Mouse (Mus musculus) midbrain, embryonic 11.5 days (tissue): ENCODE measurements around the gene Pik3ap1. TPM values are rescaled to one million over a fixed set of nuclear protein-coding genes. Genes with fewer than 3 reads are reported as not detected.
"Not testable (repeated sequence)": the region's sequence is repeated elsewhere in the genome, so short reads cannot be mapped to it uniquely, and the experiment has no call there.

Source experiments
- ATAC-seq: fragments of 200-750 bp; cut with Nextera tagmentation; 2 replicates; pipeline ENCODE4 v1.8.0; 2017; ENCODE audit warnings: moderate TSS enrichment, moderate library complexity; ENCODE audit not compliant: low FRiP score
- DNase-seq: peaks from one replicate; pipeline ENCODE4 v3.0.0; 2015; ENCODE audit warnings: low spot score; ENCODE audit errors: missing footprints
- H3K27ac ChIP-seq: fragments of 300-500 bp; sonication (generic); 2 replicates; pipeline ENCODE4 v1.5.1; 2014; ENCODE audit warnings: low read depth, low read length
- H3K27me3 ChIP-seq: fragments of 300-500 bp; sonication (generic); 2 replicates; pipeline ENCODE4 v1.6.1; 2014; ENCODE audit warnings: mild to moderate bottlenecking, low read length, moderate library complexity, mixed read lengths; ENCODE audit not compliant: control insufficient read depth, insufficient read depth
- H3K36me3 ChIP-seq: fragments of 300-500 bp; sonication (generic); 2 replicates; pipeline ENCODE4 v1.6.1; 2014; ENCODE audit warnings: mild to moderate bottlenecking, low read length, moderate library complexity, mixed read lengths; ENCODE audit not compliant: control insufficient read depth, insufficient read depth
- H3K4me1 ChIP-seq: fragments of 300-500 bp; sonication (generic); 2 replicates; pipeline ENCODE4 v1.6.1; 2014; ENCODE audit warnings: low read length; ENCODE audit not compliant: control insufficient read depth, insufficient read depth
- H3K4me2 ChIP-seq: fragments of 300-500 bp; sonication (generic); 2 replicates; pipeline ENCODE4 v1.6.1; 2014; ENCODE audit warnings: mild to moderate bottlenecking, moderate library complexity
- H3K4me3 ChIP-seq: fragments of 300-500 bp; sonication (generic); 2 replicates; pipeline ENCODE4 v1.5.1; 2014; ENCODE audit warnings: low read depth, low read length
- H3K9ac ChIP-seq: fragments of 300-500 bp; sonication (generic); 2 replicates; pipeline ENCODE4 v1.6.1; 2014; ENCODE audit warnings: low read length
- H3K9me3 ChIP-seq: fragments of 300-500 bp; sonication (generic); 2 replicates; pipeline ENCODE4 v1.6.1; 2016; ENCODE audit warnings: low read length; ENCODE audit not compliant: control insufficient read depth
- WGBS: fragments of 180-500 bp; shearing (Covaris S2); extraction: QIAGEN DNeasy Blood & Tissue Kit; methylation state at CpG from one replicate; pipeline ENCODE4 v1.1.7; 2014; 5-methylcytosine and 5-hydroxymethylcytosine counted together
- polyA plus RNA-seq: library from polyadenylated mRNA; unstranded; fragments of >200 nt; fragmentation: Nextera tagmentation; extraction: Ambion mirVana; gene quantifications from 2 replicates; pipeline ENCODE4 v1.2.1, GENCODE M21; 2014

The Pik3ap1 gene
- 3.4 and 4.6 TPM in 2 replicates for polyA plus RNA-seq

GRCm38 (mm10) chr19:41384922-41385508 lies at the start of gene Pik3ap1:
Gene Pik3ap1, minus strand, starts transcription at chr19:41385102.
- Histone ChIP-seq H3K27me3 (no peaks in the 10 kb centered on the region; the same call in 1 of the 2 replicates), H3K36me3 (no peaks in the 10 kb centered on the region), H3K4me1 (peaks cover 4% of the 10 kb centered on the region; the same call in 1 of the 2 replicates), H3K9ac (peak within 1 kb of the TSS; percentile 57), H3K4me2 (peak within 1 kb of the TSS; percentile 93), H3K27ac (no peak within 1 kb of the TSS), H3K4me3 (peak within 1 kb of the TSS; percentile 44), H3K9me3 (no peaks in the 10 kb centered on the region)
- under 1% methylated on average over 41 of the region's 41 CpGs for WGBS
- DNase-seq: peak; percentile 85
- 0 out of 2 replicates have a peak, but pooled peaks have one; percentile 33 for ATAC-seq

GRCm38 (mm10) chr19:41431512-41432164 lies 46.7 kb upstream of the Pik3ap1 start:
- not testable (repeated sequence) for H3K4me1 ChIP-seq, ATAC-seq
- WGBS: no CpG with 5 or more reads among the region's 6 CpGs

GRCm38 (mm10) chr19:41425927-41426772 lies 41.2 kb upstream of the Pik3ap1 start:
- DNase-seq, H3K4me2 ChIP-seq, H3K27me3 ChIP-seq, H3K9ac ChIP-seq, H3K4me3 ChIP-seq, H3K9me3 ChIP-seq, ATAC-seq, H3K4me1 ChIP-seq, H3K36me3 ChIP-seq, H3K27ac ChIP-seq: not testable (repeated sequence)
- whole genome bisulfite sequencing: no CpG with 5 or more reads among the region's 8 CpGs

More at GRCm38 (mm10) chr19:41431512-41432164, 46.7 kb upstream of the Pik3ap1 start:
- DNase-seq, H3K9me3 ChIP-seq, H3K9ac ChIP-seq, H3K4me2 ChIP-seq, H3K36me3 ChIP-seq, H3K4me3 ChIP-seq, H3K27me3 ChIP-seq, H3K27ac ChIP-seq: not testable (repeated sequence)

GRCm38 (mm10) chr19:41421264-41421663 lies 36.4 kb upstream of the Pik3ap1 start:
- ATAC-seq (no peak), DNase-seq (no peak)
- Histone ChIP-seq H3K4me1 (no peaks in the 10 kb centered on the region), H3K27me3 (no peaks in the 10 kb centered on the region), H3K9me3 (no peaks in the 10 kb centered on the region; the same call in 1 of the 2 replicates), H3K4me2 (no peak overlapping the region), H3K27ac (no peak overlapping the region), H3K9ac (no peak overlapping the region), H3K4me3 (no peak overlapping the region), H3K36me3 (no peaks in the 10 kb centered on the region)
- WGBS: 85% methylated on average over 2 of the region's 2 CpGs

GRCm38 (mm10) chr19:41418786-41419185 lies 33.9 kb upstream of the Pik3ap1 start:
- Histone ChIP-seq H3K9ac (no peak overlapping the region), H3K27ac (no peak overlapping the region), H3K27me3 (no peaks in the 10 kb centered on the region), H3K36me3 (no peaks in the 10 kb centered on the region), H3K4me1 (no peaks in the 10 kb centered on the region), H3K9me3 (no peaks in the 10 kb centered on the region; the same call in 1 of the 2 replicates), H3K4me3 (no peak overlapping the region), H3K4me2 (no peak overlapping the region)
- WGBS: 77% methylated on average over 2 of the region's 2 CpGs
- ATAC-seq: no peak
- DNase-seq: peak; percentile 62

GRCm38 (mm10) chr19:41417995-41418394 lies 33.1 kb upstream of the Pik3ap1 start:
- Histone ChIP-seq H3K4me2 (no peak overlapping the region), H3K27ac (no peak overlapping the region), H3K4me1 (no peaks in the 10 kb centered on the region), H3K9ac (no peak overlapping the region), H3K9me3 (no peaks in the 10 kb centered on the region), H3K4me3 (no peak overlapping the region), H3K36me3 (no peaks in the 10 kb centered on the region), H3K27me3 (no peaks in the 10 kb centered on the region)
- WGBS: 61% methylated on average over 5 of the region's 5 CpGs
- ATAC-seq (no peak), DNase-seq (peak; percentile 68)

- no peak for ATAC-seq
- Histone ChIP-seq H3K9ac (no peak overlapping the region), H3K4me1 (no peaks in the 10 kb centered on the region), H3K4me2 (no peak overlapping the region), H3K27ac (no peak overlapping the region), H3K27me3 (no peaks in the 10 kb centered on the region), H3K4me3 (no peak overlapping the region), H3K9me3 (no peaks in the 10 kb centered on the region), H3K36me3 (no peaks in the 10 kb centered on the region)
- 40% methylated on average over 10 of the region's 10 CpGs for WGBS
- DNase-seq: no peak
Measured at GRCm38 (mm10) chr19:41416201-41416600, 31.3 kb upstream of the Pik3ap1 start.

- Histone ChIP-seq H3K4me3 (no peak overlapping the region), H3K27me3 (no peaks in the 10 kb centered on the region), H3K9ac (no peak overlapping the region), H3K4me1 (no peaks in the 10 kb centered on the region), H3K9me3 (no peaks in the 10 kb centered on the region), H3K36me3 (no peaks in the 10 kb centered on the region), H3K4me2 (no peak overlapping the region), H3K27ac (no peak overlapping the region)
- WGBS: 83% methylated on average over 8 of the region's 8 CpGs
- ATAC-seq (no peak), DNase-seq (no peak)
Measured at GRCm38 (mm10) chr19:41402603-41403002, 17.7 kb upstream of the Pik3ap1 start.

- 86% methylated on average over 8 of the region's 8 CpGs for WGBS
- Histone ChIP-seq H3K9ac (no peak overlapping the region), H3K36me3 (no peaks in the 10 kb centered on the region), H3K4me1 (no peaks in the 10 kb centered on the region), H3K4me2 (no peak overlapping the region), H3K9me3 (no peaks in the 10 kb centered on the region), H3K27me3 (no peaks in the 10 kb centered on the region), H3K27ac (no peak overlapping the region), H3K4me3 (no peak overlapping the region)
- ATAC-seq (no peak), DNase-seq (no peak)
Measured at GRCm38 (mm10) chr19:41390856-41391255, 6.0 kb upstream of the Pik3ap1 start.
